Mouse (Mus musculus): Measurements from ENCODE around the gene Tmcc2.

Tmcc2 gene

GRCm38 (mm10) chr1:132390691-132391579 is at the start of gene Tmcc2:
Gene Tmcc2 (minus strand): TSS chr1:132391281.
- POLR2A ChIA-PET = interaction anchor here (0.5 to 7.2 kb wide), 65 partner anchors 7 to 383 kb away, joined by 3 to 52 read pairs (median 4); partner anchors contain the start of genes Dstyk (in 4 of the 4) and Rbbp5 (in 2 of the 4)
- CTCF ChIA-PET = interaction anchor here (0.5 to 4.0 kb wide), 76 partner anchors 8 to 679 kb away, joined by 3 to 29 read pairs (median 4); partner anchors contain the start of genes Dstyk (in 2 of the 4) and Mfsd4a (in 1 of the 4)

GRCm38 (mm10) chr1:132437389-132437788 is 46.3 kb upstream of the Tmcc2 start:
- ChIA-PET POLR2A (interaction anchor here in 1 of 4 experiments (1.1 to 1.6 kb wide), 3 partner anchors 34 to 96 kb away, joined by 3 to 6 read pairs (median 5); no protein-coding TSS in a partner anchor), CTCF (interaction anchor here in 1 of 4 experiments (1.5 kb wide), 1 partner anchor 47 kb away, joined by 3 read pairs; no protein-coding TSS in a partner anchor)

- ChIA-PET POLR2A (interaction anchor here in 1 of 4 experiments (0.6 to 1.6 kb wide), 4 partner anchors 35 to 106 kb away, joined by 3 to 6 read pairs (median 4); partner anchors contain the start of gene Cntn2), CTCF (interaction anchor here in 2 of 4 experiments (0.6 to 1.5 kb wide), 4 partner anchors 11 to 487 kb away, joined by 3 to 5 read pairs (median 3); no protein-coding TSS in a partner anchor)
These were observed 45.9 kb upstream of the Tmcc2 start for GRCm38 (mm10) chr1:132436960-132437359.

- POLR2A ChIA-PET = interaction anchor here in 1 of 4 experiments (0.6 to 1.6 kb wide), 5 partner anchors 35 to 107 kb away, joined by 3 to 6 read pairs (median 4); partner anchors contain the start of gene Cntn2
These were observed 45.4 kb upstream of the Tmcc2 start for GRCm38 (mm10) chr1:132436320-132436958.

GRCm38 (mm10) chr1:132434032-132434431 is 43.0 kb upstream of the Tmcc2 start:
- ChIA-PET CTCF (interaction anchor here in 2 of 4 experiments (0.6 to 1.0 kb wide), 4 partner anchors 40 to 190 kb away, joined by 4 to 7 read pairs (median 4); partner anchors contain the start of gene Tmcc2 (in 1 of the 2)), POLR2A (interaction anchor here in 2 of 4 experiments (0.6 to 1.6 kb wide), 7 partner anchors 12 to 324 kb away, joined by 3 to 5 read pairs (median 3); partner anchors contain the start of genes Rbbp5 (in 2 of the 2) and Dstyk (in 1 of the 2))

More at GRCm38 (mm10) chr1:132436320-132436958, 45.4 kb upstream of the Tmcc2 start:
- CTCF ChIA-PET = interaction anchor here in 2 of 4 experiments (0.6 to 1.5 kb wide), 6 partner anchors 11 to 703 kb away, joined by 3 to 5 read pairs (median 3); no protein-coding TSS in a partner anchor

- ChIA-PET CTCF (interaction anchor here in 1 of 4 experiments (1.0 kb wide), 1 partner anchor 42 kb away, joined by 4 read pairs; the partner anchor contains the start of gene Tmcc2), POLR2A (interaction anchor here in 2 of 4 experiments (1.0 to 1.6 kb wide), 4 partner anchors 17 to 44 kb away, joined by 3 to 5 read pairs (median 5); partner anchors contain the start of gene Rbbp5 (in 2 of the 2))
These were observed 42.3 kb upstream of the Tmcc2 start for GRCm38 (mm10) chr1:132433349-132433748.

GRCm38 (mm10) chr1:132431716-132432115 is 40.6 kb upstream of the Tmcc2 start:
- CTCF ChIA-PET = interaction anchor here (0.6 to 1.9 kb wide), 6 partner anchors 9 to 949 kb away, joined by 3 to 17 read pairs (median 4); partner anchors contain the start of gene Dstyk (in 2 of the 4)
- POLR2A ChIA-PET = interaction anchor here in 3 of 4 experiments (0.7 to 2.3 kb wide), 8 partner anchors 9 to 65 kb away, joined by 3 to 8 read pairs (median 4); partner anchors contain the start of genes Dstyk (in 1 of the 3) and Rbbp5 (in 1 of the 3)

- CTCF ChIA-PET = interaction anchor here in 3 of 4 experiments (0.6 to 1.9 kb wide), 5 partner anchors 10 to 950 kb away, joined by 3 to 17 read pairs (median 4); partner anchors contain the start of gene Dstyk (in 2 of the 3)
These were observed 39.7 kb upstream of the Tmcc2 start for GRCm38 (mm10) chr1:132430818-132431217.

GRCm38 (mm10) chr1:132425600-132425999 is 34.5 kb upstream of the Tmcc2 start:
- ChIA-PET CTCF (interaction anchor here in 1 of 4 experiments (0.8 kb wide), 1 partner anchor 9 kb away, joined by 3 read pairs; the partner anchor contains the start of gene Dstyk), POLR2A (interaction anchor here in 2 of 4 experiments (0.6 to 1.6 kb wide), 5 partner anchors 18 to 46 kb away, joined by 3 to 5 read pairs (median 4); no protein-coding TSS in a partner anchor)

More at GRCm38 (mm10) chr1:132430818-132431217, 39.7 kb upstream of the Tmcc2 start:
- POLR2A ChIA-PET = interaction anchor here in 2 of 4 experiments (0.7 to 2.3 kb wide), 6 partner anchors 9 to 40 kb away, joined by 3 to 8 read pairs (median 4); partner anchors contain the start of gene Dstyk (in 1 of the 2)

- ChIA-PET POLR2A (interaction anchor here in 2 of 4 experiments (1.1 to 1.6 kb wide), 4 partner anchors 8 to 48 kb away, joined by 3 to 4 read pairs (median 4); no protein-coding TSS in a partner anchor), CTCF (no interaction called here)
These were observed 32.0 kb upstream of the Tmcc2 start for GRCm38 (mm10) chr1:132422912-132423696.

GRCm38 (mm10) chr1:132420662-132421061 is 29.6 kb upstream of the Tmcc2 start:
- ChIA-PET POLR2A (interaction anchor here in 1 of 4 experiments (2.0 kb wide), 1 partner anchor 50 kb away, joined by 10 read pairs; no protein-coding TSS in a partner anchor), CTCF (no interaction called here)

GRCm38 (mm10) chr1:132420206-132420605 is 29.1 kb upstream of the Tmcc2 start:
- POLR2A ChIA-PET = interaction anchor here in 2 of 4 experiments (0.9 to 2.0 kb wide), 3 partner anchors 11 to 51 kb away, joined by 3 to 10 read pairs (median 4); no protein-coding TSS in a partner anchor
- CTCF ChIA-PET = no interaction called here

- POLR2A ChIA-PET = interaction anchor here (0.5 to 1.5 kb wide), 56 partner anchors 9 to 1739 kb away, joined by 3 to 30 read pairs (median 4); partner anchors contain the start of genes Tmcc2 (in 3 of the 4), Rbbp5 (in 2 of the 4) and Elk4 (in 1 of the 4)
- CTCF ChIA-PET = interaction anchor here (0.5 to 1.4 kb wide), 32 partner anchors 8 to 852 kb away, joined by 3 to 9 read pairs (median 4); partner anchors contain the start of genes Rbbp5 (in 1 of the 4) and Tmcc2 (in 1 of the 4)
These were observed 26.5 kb upstream of the Tmcc2 start, which contains the start of gene Dstyk for GRCm38 (mm10) chr1:132417319-132418251. Gene Dstyk (plus strand): TSS chr1:132417555.

GRCm38 (mm10) chr1:132416943-132417290 is 25.8 kb upstream of the Tmcc2 start:
- ChIA-PET CTCF (interaction anchor here (0.5 to 1.4 kb wide), 31 partner anchors 9 to 851 kb away, joined by 3 to 9 read pairs (median 3); partner anchors contain the start of genes Rbbp5 (in 1 of the 4) and Tmcc2 (in 1 of the 4)), POLR2A (interaction anchor here (0.5 to 1.5 kb wide), 53 partner anchors 8 to 1438 kb away, joined by 3 to 30 read pairs (median 4); partner anchors contain the start of genes Tmcc2 (in 3 of the 4), Rbbp5 (in 2 of the 4) and Elk4 (in 1 of the 4))

All from embryonic stem cell, embryonic (primary cell).